Mouse (Mus musculus): Measurements from ENCODE around the gene Mtmr6. TPM values are rescaled to one million over a fixed set of nuclear protein-coding genes. Genes with fewer than 3 reads are reported as not detected.

The Mtmr6 gene
- polyA plus RNA-seq (2017; shearing (Covaris generic)): 10 to 100 TPM; 62.4 to 64.9 TPM

GRCm38 (mm10) chr14:60264990-60265876 is at the start of gene Mtmr6:
Gene Mtmr6, plus strand, starts transcription at chr14:60265228.

GRCm38 (mm10) chr14:60251281-60252003 is 13.6 kb upstream of the Mtmr6 start, which contains the start of the genes Nupl1 and Gm49336:
Gene Nupl1, minus strand, starts transcription at chr14:60251431.
Gene Gm49336, minus strand, starts transcription at chr14:60251507.

Other genes with a start within 250 kb of the Mtmr6 start
- gene Atp8a2, start 68.0 kb upstream of the Mtmr6 start, polyA plus RNA-seq (2017; shearing (Covaris generic)): 1 to 10 TPM; 1.2 TPM
- under 1 TPM in 1 of 2 experiments, not detected in 1; 0.69 TPM for gene Nupl1, start 13.8 kb upstream of the Mtmr6 start, polyA plus RNA-seq (2017; shearing (Covaris generic))
- 10 to 100 TPM; 46.6 to 49.0 TPM for gene Gm49336, start 13.7 kb upstream of the Mtmr6 start, polyA plus RNA-seq (2017; shearing (Covaris generic))
- gene Amer2, start 108.0 kb downstream of the Mtmr6 start, polyA plus RNA-seq (2017; shearing (Covaris generic)): under 1 TPM in 1 of 2 experiments, not detected in 1; 0.25 TPM